Mouse (Mus musculus) T-cell, adult 2 months (primary cell): ENCODE results near the gene Slc2a12.

Experiments used
- DNase-seq: peaks from one replicate; pipeline ENCODE4 v3.0.0; 2022; ENCODE audit warnings: low spot score

Gene Slc2a12

GRCm38 (mm10) chr10:22644853-22645491 lies at the start of gene Slc2a12:
Gene Slc2a12, plus strand, starts transcription at chr10:22645011.
- peak; percentile 5 for DNase-seq

GRCm38 (mm10) chr10:22598908-22599480 lies 45.8 kb upstream of the Slc2a12 start:
- DNase-seq: no peak

GRCm38 (mm10) chr10:22601046-22601445 lies 43.8 kb upstream of the Slc2a12 start:
- no peak for DNase-seq

- DNase-seq: no peak
Measured at GRCm38 (mm10) chr10:22604801-22605200, 40.0 kb upstream of the Slc2a12 start.

- DNase-seq: no peak
Measured at GRCm38 (mm10) chr10:22608273-22608672, 36.5 kb upstream of the Slc2a12 start.

GRCm38 (mm10) chr10:22608799-22609357 lies 35.9 kb upstream of the Slc2a12 start:
- DNase-seq: no peak

GRCm38 (mm10) chr10:22613301-22613700 lies 31.5 kb upstream of the Slc2a12 start:
- DNase-seq: no peak

GRCm38 (mm10) chr10:22614554-22614953 lies 30.3 kb upstream of the Slc2a12 start:
- no peak for DNase-seq

GRCm38 (mm10) chr10:22615309-22615708 lies 29.5 kb upstream of the Slc2a12 start:
- DNase-seq: no peak

GRCm38 (mm10) chr10:22618842-22619241 lies 26.0 kb upstream of the Slc2a12 start:
- no peak for DNase-seq

GRCm38 (mm10) chr10:22628832-22629231 lies 16.0 kb upstream of the Slc2a12 start:
- no peak for DNase-seq

GRCm38 (mm10) chr10:22631103-22631502 lies 13.7 kb upstream of the Slc2a12 start:
- DNase-seq: no peak

- no peak for DNase-seq
Measured at GRCm38 (mm10) chr10:22631528-22631927, 13.3 kb upstream of the Slc2a12 start.

- DNase-seq: no peak
Measured at GRCm38 (mm10) chr10:22631956-22632355, 12.9 kb upstream of the Slc2a12 start.

- DNase-seq: no peak
Measured at GRCm38 (mm10) chr10:22633406-22634306, 11.2 kb upstream of the Slc2a12 start.

GRCm38 (mm10) chr10:22637241-22637640 lies 7.6 kb upstream of the Slc2a12 start:
- DNase-seq: no peak

- DNase-seq: no peak
Measured at GRCm38 (mm10) chr10:22644171-22644570, 640 bp upstream of the Slc2a12 start.

- no peak for DNase-seq
Measured at GRCm38 (mm10) chr10:22648702-22649101, 3.9 kb downstream of the Slc2a12 start.

GRCm38 (mm10) chr10:22653820-22654219 lies 9.0 kb downstream of the Slc2a12 start:
- no peak for DNase-seq

GRCm38 (mm10) chr10:22658534-22659385 lies 13.9 kb downstream of the Slc2a12 start:
- no peak for DNase-seq

GRCm38 (mm10) chr10:22659386-22659725 lies 14.5 kb downstream of the Slc2a12 start:
- DNase-seq: no peak
